Mouse (Mus musculus) forebrain, embryonic 11.5 days (tissue): ENCODE measurements around the gene Krtap29-1. TPM values are rescaled to one million over a fixed set of nuclear protein-coding genes. Genes with fewer than 3 reads are reported as not detected.

Source experiments
- ATAC-seq: fragments of 200-750 bp; cut with Nextera tagmentation; replicated peaks from 2 replicates; pipeline ENCODE4 v1.8.0; 2017; ENCODE audit warnings: moderate TSS enrichment; ENCODE audit not compliant: low FRiP score
- DNase-seq: peaks from one replicate; pipeline ENCODE4 v3.0.0-alpha.2; 2017; ENCODE audit warnings: low spot score
- H3K27ac ChIP-seq: fragments of 300-500 bp; sonication (generic); 2 replicates; pipeline ENCODE4 v1.5.1; 2014; ENCODE audit warnings: low read depth, low read length
- H3K27me3 ChIP-seq: fragments of 300-500 bp; sonication (generic); 2 replicates; pipeline ENCODE4 v1.6.1; 2014; ENCODE audit warnings: mild to moderate bottlenecking, low read length, mixed read lengths; ENCODE audit not compliant: control insufficient read depth, insufficient read depth
- H3K36me3 ChIP-seq: fragments of 300-500 bp; sonication (generic); 2 replicates; pipeline ENCODE4 v1.6.1; 2014; ENCODE audit warnings: mild to moderate bottlenecking, low read length, moderate library complexity, mixed read lengths; ENCODE audit not compliant: control insufficient read depth, insufficient read depth
- H3K4me1 ChIP-seq: fragments of 300-500 bp; sonication (generic); replicated peaks from 2 replicates; pipeline ENCODE4 v1.6.1; 2014; ENCODE audit warnings: low read length, mixed read lengths; ENCODE audit not compliant: control insufficient read depth, insufficient read depth
- H3K4me2 ChIP-seq: fragments of 300-500 bp; sonication (generic); 2 replicates; pipeline ENCODE4 v1.6.1; 2014; ENCODE audit warnings: low read depth, mild to moderate bottlenecking, low read length, moderate library complexity, mixed read lengths; ENCODE audit not compliant: severe bottlenecking
- H3K4me3 ChIP-seq: fragments of 300-500 bp; sonication (generic); 2 replicates; pipeline ENCODE4 v1.5.1; 2014; ENCODE audit warnings: low read depth, low read length
- H3K9ac ChIP-seq: fragments of 300-500 bp; sonication (generic); 2 replicates; pipeline ENCODE4 v1.6.1; 2014; ENCODE audit warnings: low read length
- H3K9me3 ChIP-seq: fragments of 300-500 bp; sonication (generic); 2 replicates; pipeline ENCODE4 v1.6.1; 2016; ENCODE audit warnings: low read length, mixed read lengths; ENCODE audit not compliant: control insufficient read depth
- WGBS: fragments of 180-500 bp; shearing (Covaris S2); extraction: QIAGEN DNeasy Blood & Tissue Kit; methylation state at CpG from one replicate; pipeline ENCODE4 v1.1.7; 2014; 5-methylcytosine and 5-hydroxymethylcytosine counted together
- polyA plus RNA-seq: library from polyadenylated mRNA; unstranded; fragments of >200 nt; fragmentation: Nextera tagmentation; extraction: Ambion mirVana; gene quantifications from 2 replicates; pipeline ENCODE4 v1.2.1, GENCODE M21; 2014

Krtap29-1 gene
- polyA plus RNA-seq, 1 experiment from 2014 or later = not detected

DNA sequence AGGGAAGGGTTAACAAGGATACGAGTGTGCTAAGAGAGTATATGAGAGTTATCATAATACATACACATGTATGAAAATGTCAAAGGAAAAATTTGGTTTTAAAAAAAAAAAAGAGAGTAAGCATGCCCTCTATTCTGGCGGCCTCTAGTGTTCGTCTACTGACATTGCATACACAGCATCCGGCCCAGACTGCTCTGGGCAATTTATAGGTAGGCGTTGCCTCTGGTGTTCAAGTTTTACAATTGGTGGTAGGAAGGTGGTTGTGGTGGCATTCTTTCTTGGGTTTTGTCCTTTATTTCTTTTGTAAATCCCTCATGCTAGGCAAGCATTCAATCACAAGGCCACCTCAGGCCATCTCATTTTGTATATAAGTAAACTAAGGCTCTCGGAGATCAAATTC lies 26.0 kb upstream of the Krtap29-1 start:
- no peak overlapping the region for H3K4me3 ChIP-seq
- H3K36me3 ChIP-seq = no peaks in the 10 kb centered on the region
- no peak for DNase-seq
- H3K9ac ChIP-seq = no peak overlapping the region
- H3K4me1 ChIP-seq = no peaks in the 10 kb centered on the region
- no peak overlapping the region for H3K27ac ChIP-seq
- no peaks in the 10 kb centered on the region; the same call in 1 of the 2 replicates for H3K9me3 ChIP-seq
- ATAC-seq = no peak
- H3K27me3 ChIP-seq = no peaks in the 10 kb centered on the region
- no peak overlapping the region for H3K4me2 ChIP-seq
- 30% methylated on average over 6 of the region's 6 CpGs for WGBS

DNA sequence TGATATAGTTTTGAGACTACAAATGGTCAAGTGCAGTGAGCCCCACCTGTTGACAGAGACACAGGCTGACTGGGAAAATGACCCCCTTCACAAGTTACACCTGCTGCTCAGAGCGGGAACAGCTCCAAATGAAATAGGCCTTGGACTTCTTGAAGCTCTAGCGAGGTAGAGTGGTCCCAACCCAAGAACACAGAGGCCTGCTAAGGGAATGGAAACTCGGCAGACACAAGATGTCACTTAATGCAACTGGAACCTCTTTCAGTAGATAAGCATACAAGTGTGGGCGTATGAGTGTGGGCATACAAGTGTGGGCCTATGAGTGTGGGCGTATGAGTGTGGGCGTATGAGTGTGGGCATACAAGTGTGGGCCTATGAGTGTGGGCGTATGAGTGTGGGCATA lies 20.2 kb upstream of the Krtap29-1 start:
- H3K4me1 ChIP-seq = no peaks in the 10 kb centered on the region
- no peaks in the 10 kb centered on the region for H3K27me3 ChIP-seq
- 91% methylated on average over 7 of the region's 7 CpGs for WGBS
- no peak overlapping the region for H3K27ac ChIP-seq
- H3K36me3 ChIP-seq = no peaks in the 10 kb centered on the region
- H3K4me2 ChIP-seq = no peak overlapping the region
- ATAC-seq (no peak), DNase-seq (no peak)
- H3K4me3 ChIP-seq = no peak overlapping the region
- H3K9ac ChIP-seq = no peak overlapping the region
- no peaks in the 10 kb centered on the region; the same call in 1 of the 2 replicates for H3K9me3 ChIP-seq

DNA sequence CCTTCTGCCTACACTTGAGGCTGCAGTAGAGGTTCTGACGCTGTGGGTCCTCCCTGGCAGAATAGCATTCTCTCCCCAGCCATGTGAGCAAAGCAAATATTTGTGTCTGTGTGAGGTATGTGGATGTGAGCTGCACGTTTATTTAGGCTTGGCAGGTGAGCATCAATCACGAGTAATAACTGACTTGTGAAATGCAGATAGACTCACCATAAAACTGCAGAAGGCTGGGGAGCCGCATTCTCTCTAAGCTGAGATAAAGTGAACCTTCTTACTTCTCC lies 15.5 kb upstream of the Krtap29-1 start:
- 80% methylated on average over 4 of the region's 4 CpGs for WGBS
- Histone ChIP-seq H3K9ac (no peak overlapping the region), H3K4me1 (no peaks in the 10 kb centered on the region), H3K9me3 (no peaks in the 10 kb centered on the region), H3K4me3 (no peak overlapping the region), H3K27me3 (no peaks in the 10 kb centered on the region), H3K36me3 (no peaks in the 10 kb centered on the region), H3K4me2 (no peak overlapping the region), H3K27ac (no peak overlapping the region)
- DNase-seq (no peak), ATAC-seq (no peak)

DNA sequence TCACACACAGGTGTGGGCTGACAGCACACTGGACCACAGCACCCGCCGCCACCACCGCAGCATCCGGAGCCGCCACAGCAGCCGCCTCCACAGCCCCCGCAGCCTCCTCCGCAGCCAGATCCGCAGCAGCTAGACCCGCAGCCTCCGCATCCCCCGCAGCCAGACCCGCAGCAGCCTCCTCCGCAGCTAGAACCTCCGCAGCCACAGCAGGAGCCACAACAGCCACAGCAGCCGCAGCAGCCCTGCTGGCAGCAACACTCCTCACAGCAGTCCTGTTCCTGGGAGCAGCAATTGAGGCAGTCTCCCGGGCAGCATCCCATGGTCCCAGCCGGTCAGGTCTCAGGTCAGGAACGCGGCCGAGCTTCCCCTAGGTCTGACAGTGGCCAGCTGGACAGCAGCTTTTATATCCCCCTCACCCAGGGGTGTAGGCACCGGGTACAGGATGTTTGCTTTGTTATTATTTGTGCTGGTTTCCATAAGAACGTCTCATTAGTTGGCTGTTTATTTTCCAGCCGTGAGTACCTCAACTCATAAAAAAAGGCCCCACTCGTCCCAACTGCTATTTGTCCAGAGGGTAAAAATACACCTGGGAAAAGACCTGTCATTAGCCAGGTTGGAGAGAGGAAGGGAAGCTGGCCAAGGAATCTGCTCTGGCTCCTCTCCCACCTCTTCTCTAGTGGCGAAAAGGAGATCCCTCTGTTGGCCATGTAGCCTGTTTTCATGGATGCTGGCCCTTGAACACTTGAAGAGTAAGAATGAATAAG lies 14.9 kb upstream of the Krtap29-1 start, which contains the start of gene Krtap17-1:
Gene Krtap17-1 (minus strand): TSS at position 375 of the 764 bp plus-strand sequence.
- DNase-seq (no peak), ATAC-seq (no peak)
- Histone ChIP-seq H3K9ac (no peak within 1 kb of the TSS; the same call in 1 of the 2 replicates), H3K36me3 (no peaks in the 10 kb centered on the region), H3K27me3 (no peaks in the 10 kb centered on the region), H3K9me3 (no peaks in the 10 kb centered on the region), H3K4me2 (peak within 1 kb of the TSS; percentile 21; the same call in 1 of the 2 replicates), H3K4me3 (peak within 1 kb of the TSS; percentile 10; the same call in 1 of the 2 replicates), H3K27ac (no peak within 1 kb of the TSS), H3K4me1 (no peaks in the 10 kb centered on the region)
- WGBS = 30% methylated on average over 25 of the region's 26 CpGs

DNA sequence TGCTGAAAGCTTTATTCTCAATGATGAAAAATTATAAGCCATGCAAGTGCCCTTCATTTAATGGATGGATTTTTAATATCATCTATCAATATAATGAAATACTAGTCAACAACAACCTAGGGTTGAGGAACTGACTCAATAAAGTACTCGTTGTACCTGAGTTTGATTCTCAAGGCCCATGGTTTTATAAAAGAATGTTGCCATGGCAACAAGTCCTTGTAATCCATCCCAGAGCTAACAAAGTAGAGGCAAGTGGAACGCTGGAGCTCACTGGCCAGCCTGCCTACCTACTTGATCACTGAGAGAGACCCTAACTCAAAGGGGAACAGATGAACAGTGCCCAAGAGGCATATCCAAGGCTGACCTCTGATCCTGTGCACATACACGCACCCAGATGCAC lies 11.7 kb upstream of the Krtap29-1 start:
- H3K9ac ChIP-seq = no peak overlapping the region
- H3K27me3 ChIP-seq = no peaks in the 10 kb centered on the region
- H3K36me3 ChIP-seq = no peaks in the 10 kb centered on the region
- DNase-seq (no peak), ATAC-seq (no peak)
- no peak overlapping the region for H3K27ac ChIP-seq
- no peak overlapping the region for H3K4me3 ChIP-seq
- 74% methylated on average over 3 of the region's 3 CpGs for WGBS
- no peak overlapping the region for H3K4me2 ChIP-seq
- H3K4me1 ChIP-seq = no peaks in the 10 kb centered on the region
- H3K9me3 ChIP-seq = no peaks in the 10 kb centered on the region

DNA sequence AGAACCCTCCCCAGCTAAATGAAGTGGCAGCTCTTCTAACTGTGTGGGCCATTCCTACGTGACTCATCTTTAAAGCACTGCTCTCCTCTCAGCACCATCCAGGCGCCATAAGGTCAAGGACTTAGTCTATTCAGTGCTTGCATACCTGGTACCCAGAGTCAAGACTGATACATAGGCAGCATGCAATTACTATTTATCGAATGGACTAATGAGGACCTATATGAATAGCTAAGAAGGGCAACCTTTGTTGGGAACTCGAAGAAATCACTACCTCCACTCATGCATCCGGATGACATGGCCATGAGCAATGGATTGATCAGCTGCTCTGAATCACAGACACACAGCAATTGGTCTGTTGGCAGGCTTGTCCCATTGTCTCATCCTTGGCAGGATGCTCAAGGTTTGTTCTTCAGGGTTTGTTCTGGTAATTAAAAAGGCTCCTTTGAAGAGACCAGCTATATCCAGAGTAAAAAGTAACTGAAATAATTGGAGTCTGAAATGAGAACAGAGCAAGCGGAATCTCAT lies 11.1 kb upstream of the Krtap29-1 start:
- WGBS = 85% methylated on average over 6 of the region's 6 CpGs

DNA sequence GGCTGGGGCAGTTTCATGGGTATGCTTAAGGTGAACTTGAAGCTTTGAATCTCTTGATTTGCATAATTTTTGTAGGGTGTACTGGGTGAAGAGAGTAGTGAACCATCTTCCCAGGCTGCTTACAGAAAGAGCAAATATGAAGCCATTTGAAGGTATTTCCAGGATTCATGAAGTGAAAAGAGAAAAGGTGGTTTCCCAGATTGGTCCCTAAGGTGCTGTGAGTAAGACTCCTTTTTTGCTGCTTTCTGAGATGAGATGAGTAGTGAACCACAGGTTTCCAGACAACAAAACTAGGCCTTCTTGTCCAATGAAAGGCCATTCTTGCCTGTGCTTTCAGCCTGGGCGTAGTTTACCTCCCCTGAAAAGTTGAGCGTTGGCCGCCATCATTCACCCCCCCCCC lies 9.7 kb upstream of the Krtap29-1 start:
- 93% methylated on average over 3 of the region's 3 CpGs for WGBS
- Histone ChIP-seq H3K9me3 (no peaks in the 10 kb centered on the region), H3K36me3 (no peaks in the 10 kb centered on the region), H3K27ac (no peak overlapping the region), H3K9ac (no peak overlapping the region), H3K4me1 (no peaks in the 10 kb centered on the region), H3K27me3 (no peaks in the 10 kb centered on the region), H3K4me3 (no peak overlapping the region), H3K4me2 (no peak overlapping the region)
- ATAC-seq (no peak), DNase-seq (no peak)

More for the DNA sequence above, 11.1 kb upstream of the Krtap29-1 start:
- Histone ChIP-seq H3K4me1 (no peaks in the 10 kb centered on the region), H3K27ac (no peak overlapping the region), H3K27me3 (no peaks in the 10 kb centered on the region), H3K4me2 (no peak overlapping the region), H3K36me3 (no peaks in the 10 kb centered on the region), H3K4me3 (no peak overlapping the region), H3K9me3 (no peaks in the 10 kb centered on the region), H3K9ac (no peak overlapping the region)
- DNase-seq (no peak), ATAC-seq (no peak)

DNA sequence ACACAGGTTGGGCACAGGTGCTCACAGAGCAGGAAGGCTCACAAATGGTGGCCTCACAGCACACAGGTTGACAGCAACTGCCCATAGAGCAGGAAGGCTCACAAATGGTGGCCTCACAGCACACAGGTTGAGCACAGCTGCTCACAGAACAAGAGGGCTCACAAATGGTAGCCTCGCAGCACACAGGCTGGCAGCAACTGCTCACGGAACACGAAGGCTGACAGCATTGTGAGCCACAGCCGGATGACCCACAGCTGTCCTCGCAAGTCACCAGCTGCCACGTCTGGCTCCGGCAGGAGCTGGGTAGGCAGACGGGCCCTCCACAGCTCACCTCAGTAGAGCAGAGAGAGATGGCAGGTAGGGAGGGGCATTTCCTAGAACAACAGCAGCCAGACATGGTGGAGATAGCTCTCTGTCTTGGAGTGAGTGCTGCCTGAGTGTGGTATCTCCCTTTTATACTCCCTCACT lies 7.4 kb upstream of the Krtap29-1 start, which contains the start of gene Krtap16-1:
Gene Krtap16-1 (minus strand): TSS at position 418 of the 468 bp plus-strand sequence.
- Histone ChIP-seq H3K9ac (no peak within 1 kb of the TSS), H3K36me3 (no peaks in the 10 kb centered on the region), H3K27ac (no peak within 1 kb of the TSS), H3K4me1 (no peaks in the 10 kb centered on the region), H3K4me3 (no peak within 1 kb of the TSS), H3K4me2 (no peak within 1 kb of the TSS), H3K27me3 (no peaks in the 10 kb centered on the region), H3K9me3 (no peaks in the 10 kb centered on the region)
- no peak for DNase-seq
- no peak for ATAC-seq
- WGBS = 87% methylated on average over 8 of the region's 8 CpGs
